39 mouse cellular contexts compared by ENCODE assay signal in the genomic region with DNA sequence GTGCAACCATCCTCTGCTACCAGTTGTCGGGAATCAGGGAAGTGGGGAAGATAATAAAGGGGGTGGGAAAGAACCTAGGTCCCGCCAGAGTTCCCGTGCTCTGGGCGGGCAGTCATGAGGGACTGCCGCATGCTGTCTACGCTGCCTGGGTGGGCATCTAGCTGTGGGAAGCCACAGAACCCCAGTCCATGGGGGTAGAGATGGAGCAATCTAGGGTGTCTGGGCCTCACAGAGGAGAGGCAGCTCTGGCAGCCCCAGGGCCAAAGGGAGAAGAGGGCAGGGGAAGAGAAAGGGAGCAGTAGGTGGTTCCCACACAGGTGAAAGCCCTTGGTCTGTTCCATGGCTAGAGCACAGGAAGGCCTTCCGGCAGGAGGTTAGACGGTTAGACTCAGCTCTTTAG. TPM values are rescaled to one million over a fixed set of nuclear protein-coding genes. Genes with fewer than 3 reads are reported as not detected.
"Had no signal": no experiment of that assay in that cellular context is flagged by ENCODE, and none has a peak within 500 bp of the region (broad histone marks: within the 10 kb centered on the region; RNA-seq: fewer than 3 reads in every experiment).

No protein-coding gene starts in this region.

- H3K4me1 ChIP-seq: intestine, embryonic 15.5 days had no signal

- DNase-seq: heart, postnatal 10 days; heart, postnatal 14 days; heart, postnatal 36 days; heart, postnatal 4 days; kidney, adult 11 months; kidney, postnatal 10 days; kidney, postnatal 14 days; kidney, postnatal 25 days; kidney, postnatal 4 days; layer of hippocampus, adult 9-11 months; layer of hippocampus, postnatal 36 days had no signal

- H3K27ac ChIP-seq: heart, embryonic 10.5 days; heart, embryonic 13.5 days; heart, embryonic 15.5 days; hindbrain, embryonic 10.5 days; hindbrain, embryonic 12.5 days; hindbrain, embryonic 13.5 days; hindbrain, embryonic 14.5 days; hindbrain, embryonic 15.5 days; hindbrain, postnatal 0 days; intestine, embryonic 15.5 days; kidney, embryonic 15.5 days; kidney, postnatal 0 days; layer of hippocampus, adult 2 months; left cerebral cortex, adult 2 months had no signal

- H3K4me2 ChIP-seq: heart, embryonic 11.5 days; heart, embryonic 12.5 days; heart, embryonic 13.5 days; heart, embryonic 15.5 days; hindbrain, embryonic 12.5 days; hindbrain, embryonic 13.5 days; hindbrain, embryonic 14.5 days; hindbrain, embryonic 15.5 days; intestine, embryonic 15.5 days; kidney, embryonic 15.5 days had no signal

- H3K9ac ChIP-seq: heart, embryonic 12.5 days; heart, embryonic 13.5 days; heart, embryonic 15.5 days; hindbrain, embryonic 12.5 days; hindbrain, embryonic 13.5 days; hindbrain, embryonic 14.5 days; hindbrain, embryonic 15.5 days; intestine, embryonic 15.5 days; kidney, embryonic 15.5 days had no signal

- ATAC-seq: hindbrain, embryonic 16.5 days; hindbrain, postnatal 0 days; inflammation-experienced regulatory T-cells, adult 6 months; intestine, embryonic 15.5 days; intestine, embryonic 16.5 days; intestine, postnatal 0 days had no signal

- H3K4me3 ChIP-seq: heart, embryonic 10.5 days; heart, embryonic 12.5 days; heart, embryonic 13.5 days; heart, embryonic 15.5 days; hindbrain, embryonic 10.5 days; hindbrain, embryonic 12.5 days; hindbrain, embryonic 13.5 days; hindbrain, embryonic 15.5 days; intestine, embryonic 15.5 days; kidney, embryonic 15.5 days; layer of hippocampus, adult 2 months; left cerebral cortex, adult 2 months had no signal

- H3K27me3 ChIP-seq: heart, embryonic 12.5 days; heart, embryonic 13.5 days; heart, embryonic 15.5 days; hindbrain, embryonic 12.5 days; hindbrain, embryonic 15.5 days; intestine, embryonic 15.5 days; kidney, embryonic 15.5 days had no signal

- H3K36me3 ChIP-seq: heart, embryonic 12.5 days; heart, embryonic 13.5 days; heart, embryonic 15.5 days; hindbrain, embryonic 10.5 days; hindbrain, embryonic 12.5 days; hindbrain, embryonic 13.5 days; hindbrain, embryonic 15.5 days; intestine, embryonic 15.5 days; kidney, embryonic 15.5 days had no signal

- H3K9me3 ChIP-seq: intestine, embryonic 15.5 days had no signal

RNA-seq across cellular contexts. Expression of a gene that starts 13.2 kb away (rescaled TPM):
- total RNA-seq: heart, postnatal 10 days; heart, postnatal 14 days; heart, postnatal 36 days; hematopoietic stem cell, adult 5-6 weeks; hindbrain, postnatal 0 days; layer of hippocampus, adult 18-20 months; layer of hippocampus, adult 2 months; layer of hippocampus, adult 8-10 months; layer of hippocampus, postnatal 10 days; layer of hippocampus, postnatal 14 days; layer of hippocampus, postnatal 36 days; left cerebral cortex, adult 18-20 months; left cerebral cortex, adult 2 months had no signal
- polyA plus RNA-seq: heart, embryonic 15.5 days; heart, postnatal 0 days; hindbrain, embryonic 12.5 days; hindbrain, embryonic 13.5 days; large intestine, adult 2 months had no signal

RNA-seq across cellular contexts. Expression of a gene that starts 57.7 kb away (rescaled TPM):
- total RNA-seq: hematopoietic stem cell, adult 5-6 weeks had no signal
